Mouse (Mus musculus): ENCODE measurements around the gene Txndc15.

- TF ChIP-seq POLR2A (IDR thresholded peaks at IDR 0.05; ENCODE audit: control insufficient read depth, extremely low read depth, insufficient read depth, low read length, poor library complexity) (no peak), CTCF (IDR thresholded peaks at IDR 0.05; ENCODE audit: borderline replicate concordance, control insufficient read depth, extremely low read depth, insufficient read depth, low read length, poor library complexity) (no peak)
These were observed 32.2 kb upstream of the Txndc15 start for GRCm38 (mm10) chr13:55682201-55682600.
